Mouse (Mus musculus): ENCODE measurements around the gene Tent2. TPM values are rescaled to one million over a fixed set of nuclear protein-coding genes. Genes with fewer than 3 reads are reported as not detected.

The Tent2 gene
- polyA plus RNA-seq, 1 experiment = 6.3 TPM

DNA sequence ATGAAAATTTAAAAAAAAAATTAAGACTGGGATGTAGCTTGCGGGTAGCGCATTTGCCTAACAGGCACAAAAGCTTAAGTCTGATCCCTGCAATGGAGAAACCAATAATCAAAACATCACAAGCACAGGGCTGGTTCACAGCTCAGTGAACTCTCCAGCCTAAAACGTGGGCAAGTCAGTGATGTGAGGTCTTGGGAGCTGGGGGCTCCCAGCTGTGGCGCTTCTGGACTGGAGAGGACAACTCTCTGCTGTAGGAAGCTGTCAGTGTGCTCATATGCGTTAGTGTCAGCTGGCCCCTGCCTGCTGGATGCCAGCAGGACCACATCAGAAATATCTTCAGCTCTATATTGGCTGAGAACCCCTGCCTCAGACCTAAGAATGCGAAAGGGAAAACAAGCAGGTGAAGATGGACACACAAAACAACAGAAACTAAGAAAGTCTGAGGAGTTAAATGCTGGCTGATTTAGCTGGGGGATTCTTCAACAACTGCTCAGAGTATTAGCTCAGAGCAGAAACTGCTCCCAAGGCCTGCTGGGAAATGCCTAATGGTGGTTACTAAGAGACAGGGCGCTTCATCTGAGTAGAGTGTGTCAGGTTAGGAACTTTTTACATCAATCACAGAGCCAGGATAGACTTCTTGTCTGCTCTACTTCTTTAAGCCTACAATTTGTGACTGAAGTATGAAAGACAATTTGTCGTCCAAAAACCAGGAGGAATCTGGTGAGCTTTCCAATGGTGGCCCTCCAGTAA is 63.9 kb downstream of the Tent2 start:
- TF ChIP-seq USF1 (IDR thresholded peaks at IDR 0.05; ENCODE audit: low read depth) (no peak), POLR2AphosphoS2 (IDR thresholded peaks at IDR 0.05; ENCODE audit: insufficient read length, low read depth) (no peak), TCF3 (IDR thresholded peaks at IDR 0.05; ENCODE audit: insufficient read length, low read depth) (no peak)
- no peak overlapping the region for H3ac ChIP-seq (ENCODE audit: control insufficient read depth, insufficient read length)
- H3K27me3 ChIP-seq (ENCODE audit: control insufficient read depth, insufficient read depth, insufficient read length) = no peaks in the 10 kb centered on the region
- H3K4me2 ChIP-seq (ENCODE audit: low read depth) = no peak overlapping the region
- no peak overlapping the region for H3K4me3 ChIP-seq
- H3K79me2 ChIP-seq (ENCODE audit: control insufficient read depth, insufficient read depth) = no peaks in the 10 kb centered on the region
- H3K36me3 ChIP-seq (ENCODE audit: control insufficient read depth, insufficient read depth) = no peaks in the 10 kb centered on the region

DNA sequence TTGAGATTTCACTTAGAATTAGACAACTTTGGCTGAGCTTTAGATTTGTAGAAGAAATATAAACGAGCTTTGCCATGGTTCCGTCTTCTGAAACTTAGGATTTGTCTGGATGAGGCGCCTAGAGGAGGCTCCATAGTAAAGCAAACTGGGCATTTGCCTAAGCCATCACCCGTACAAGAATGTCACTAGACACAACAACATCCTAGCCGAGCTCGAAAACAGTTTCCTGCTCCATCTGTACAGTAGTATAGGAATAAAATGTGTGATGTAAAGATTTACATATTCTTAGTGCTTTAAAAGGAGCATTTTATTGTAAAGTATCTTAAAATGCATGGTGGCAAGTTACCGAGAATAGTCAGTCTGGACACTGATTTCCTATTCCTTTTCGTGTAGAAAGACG is 69.9 kb downstream of the Tent2 start:
- no peaks in the 10 kb centered on the region for H3K27me3 ChIP-seq (ENCODE audit: control insufficient read depth, insufficient read depth, insufficient read length)
- no peaks in the 10 kb centered on the region for H3K36me3 ChIP-seq (ENCODE audit: control insufficient read depth, insufficient read depth)
- H3K4me3 ChIP-seq = no peak overlapping the region
- H3K79me2 ChIP-seq (ENCODE audit: control insufficient read depth, insufficient read depth) = no peaks in the 10 kb centered on the region
- no peak overlapping the region for H3K4me2 ChIP-seq (ENCODE audit: low read depth)
- H3ac ChIP-seq (ENCODE audit: control insufficient read depth, insufficient read length) = no peak overlapping the region
- TF ChIP-seq CEBPB (IDR thresholded peaks at IDR 0.05; ENCODE audit: insufficient read depth, poor library complexity, severe bottlenecking) (no peak), USF1 (IDR thresholded peaks at IDR 0.05; ENCODE audit: low read depth) (no peak), POLR2AphosphoS2 (IDR thresholded peaks at IDR 0.05; ENCODE audit: insufficient read length, low read depth) (no peak), MYOG (IDR thresholded peaks at IDR 0.05; ENCODE audit: control insufficient read depth in 1 of 3, insufficient read depth in 1 of 3, insufficient read length in 2 of 3, low read depth in 2 of 3) (no peak), MYOD1 (IDR thresholded peaks at IDR 0.05; ENCODE audit: control insufficient read depth in 1 of 3, insufficient read length in 2 of 3, low read depth in 2 of 3) (no peak), SRF (IDR thresholded peaks at IDR 0.05; ENCODE audit: control insufficient read depth, insufficient read length, low read depth) (no peak), TCF3 (IDR thresholded peaks at IDR 0.05; ENCODE audit: insufficient read length, low read depth) (no peak), REST (IDR thresholded peaks at IDR 0.05; ENCODE audit: insufficient read depth, insufficient read length) (no peak), POLR2A (IDR thresholded peaks at IDR 0.05; ENCODE audit: insufficient read length, low read depth) (no peak), E2F4 (IDR thresholded peaks at IDR 0.05; ENCODE audit: insufficient read depth) (no peak), TCF12 (IDR thresholded peaks at IDR 0.05; ENCODE audit: insufficient read depth, poor library complexity, severe bottlenecking) (no peak), MAX (IDR thresholded peaks at IDR 0.05; ENCODE audit: low read depth) (no peak)

DNA sequence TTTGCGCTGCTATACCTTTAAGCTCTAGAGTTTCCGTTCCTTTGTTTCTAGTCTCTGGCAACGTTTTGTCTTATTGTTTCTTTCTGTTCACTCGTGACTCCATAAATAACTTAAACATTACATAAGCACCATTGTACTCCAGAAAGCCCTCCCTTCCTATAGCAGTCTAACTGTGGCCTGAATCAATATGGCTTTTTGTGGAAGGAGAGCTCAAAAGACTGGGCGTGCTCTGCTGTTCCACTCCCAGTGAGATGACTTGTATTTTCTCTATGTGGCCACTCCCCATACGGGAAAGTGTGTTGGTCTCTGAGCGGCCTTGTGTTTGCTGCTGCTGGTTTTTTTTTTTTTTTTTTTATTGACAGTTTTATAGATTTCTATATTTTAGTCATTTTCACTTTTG is 74.9 kb downstream of the Tent2 start:
- no peaks in the 10 kb centered on the region for H3K36me3 ChIP-seq (ENCODE audit: control insufficient read depth, insufficient read depth)
- no peaks in the 10 kb centered on the region for H3K79me2 ChIP-seq (ENCODE audit: control insufficient read depth, insufficient read depth)
- TF ChIP-seq MYOD1 (IDR thresholded peaks at IDR 0.05; ENCODE audit: control insufficient read depth in 1 of 3, insufficient read length in 2 of 3, low read depth in 2 of 3) (no peak), REST (IDR thresholded peaks at IDR 0.05; ENCODE audit: insufficient read depth, insufficient read length) (no peak), USF1 (IDR thresholded peaks at IDR 0.05; ENCODE audit: low read depth) (no peak), POLR2AphosphoS2 (IDR thresholded peaks at IDR 0.05; ENCODE audit: insufficient read length, low read depth) (no peak), E2F4 (IDR thresholded peaks at IDR 0.05; ENCODE audit: insufficient read depth) (no peak), CEBPB (IDR thresholded peaks at IDR 0.05; ENCODE audit: insufficient read depth, poor library complexity, severe bottlenecking) (no peak), TCF12 (IDR thresholded peaks at IDR 0.05; ENCODE audit: insufficient read depth, poor library complexity, severe bottlenecking) (no peak), SRF (IDR thresholded peaks at IDR 0.05; ENCODE audit: control insufficient read depth, insufficient read length, low read depth) (no peak), MYOG (IDR thresholded peaks at IDR 0.05; ENCODE audit: control insufficient read depth in 1 of 3, insufficient read depth in 1 of 3, insufficient read length in 2 of 3, low read depth in 2 of 3) (no peak), TCF3 (IDR thresholded peaks at IDR 0.05; ENCODE audit: insufficient read length, low read depth) (no peak), MAX (IDR thresholded peaks at IDR 0.05; ENCODE audit: low read depth) (no peak), POLR2A (IDR thresholded peaks at IDR 0.05; ENCODE audit: insufficient read length, low read depth) (no peak)
- no peak overlapping the region for H3K4me2 ChIP-seq (ENCODE audit: low read depth)
- H3K27me3 ChIP-seq (ENCODE audit: control insufficient read depth, insufficient read depth, insufficient read length) = no peaks in the 10 kb centered on the region
- H3K4me3 ChIP-seq = no peak overlapping the region
- no peak overlapping the region for H3ac ChIP-seq (ENCODE audit: control insufficient read depth, insufficient read length)

DNA sequence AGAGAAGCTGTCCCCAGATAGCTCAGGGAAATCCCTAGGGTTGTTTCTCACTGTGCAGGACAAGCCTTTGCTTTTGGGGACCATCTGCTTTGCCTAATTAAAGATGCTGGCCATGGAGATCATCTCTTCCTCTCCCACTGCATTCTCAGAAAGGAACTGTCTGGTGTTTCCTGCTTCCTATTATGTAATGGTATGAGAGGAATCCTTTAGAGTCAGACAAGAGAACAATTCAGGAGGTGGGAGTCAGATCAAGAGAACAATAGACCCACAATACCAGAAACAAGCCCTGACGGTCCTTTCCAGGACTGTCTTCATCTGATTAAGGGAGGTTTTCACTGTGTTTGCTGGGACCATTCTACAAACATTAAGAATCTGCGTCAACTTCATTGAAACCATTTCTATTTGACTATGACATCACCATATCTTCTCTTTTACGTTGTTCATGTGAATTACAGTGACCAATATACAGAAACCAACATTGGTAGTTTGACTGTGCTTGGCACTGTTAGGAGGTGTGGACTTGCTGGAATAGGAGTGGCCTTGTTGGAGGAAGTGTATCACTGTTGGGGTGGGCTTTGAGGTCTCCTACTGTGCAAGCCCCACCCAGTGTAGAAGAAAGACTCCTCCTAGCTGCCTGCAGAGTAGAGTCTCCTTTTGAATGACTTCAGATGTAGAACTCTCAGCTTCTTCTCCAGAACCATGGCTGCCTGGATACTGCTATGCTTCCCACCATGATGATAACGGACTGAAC is 89.7 kb downstream of the Tent2 start:
- Histone ChIP-seq H3K36me3 (ENCODE audit: control insufficient read depth, insufficient read depth) (no peaks in the 10 kb centered on the region), H3ac (ENCODE audit: control insufficient read depth, insufficient read length) (no peak overlapping the region), H3K4me2 (ENCODE audit: low read depth) (no peak overlapping the region), H3K4me3 (no peak overlapping the region), H3K79me2 (ENCODE audit: control insufficient read depth, insufficient read depth) (no peaks in the 10 kb centered on the region), H3K27me3 (ENCODE audit: control insufficient read depth, insufficient read depth, insufficient read length) (no peaks in the 10 kb centered on the region)
- TF ChIP-seq MAX (IDR thresholded peaks at IDR 0.05; ENCODE audit: low read depth) (no peak), MYOD1 (IDR thresholded peaks at IDR 0.05; ENCODE audit: control insufficient read depth in 1 of 3, insufficient read length in 2 of 3, low read depth in 2 of 3) (no peak), CEBPB (IDR thresholded peaks at IDR 0.05; ENCODE audit: insufficient read depth, poor library complexity, severe bottlenecking) (no peak), POLR2AphosphoS2 (IDR thresholded peaks at IDR 0.05; ENCODE audit: insufficient read length, low read depth) (no peak), SRF (IDR thresholded peaks at IDR 0.05; ENCODE audit: control insufficient read depth, insufficient read length, low read depth) (no peak), E2F4 (IDR thresholded peaks at IDR 0.05; ENCODE audit: insufficient read depth) (no peak), TCF3 (IDR thresholded peaks at IDR 0.05; ENCODE audit: insufficient read length, low read depth) (no peak), TCF12 (IDR thresholded peaks at IDR 0.05; ENCODE audit: insufficient read depth, poor library complexity, severe bottlenecking) (no peak), POLR2A (IDR thresholded peaks at IDR 0.05; ENCODE audit: insufficient read length, low read depth) (no peak), REST (IDR thresholded peaks at IDR 0.05; ENCODE audit: insufficient read depth, insufficient read length) (no peak), USF1 (IDR thresholded peaks at IDR 0.05; ENCODE audit: low read depth) (no peak)

Data from myocyte (in vitro differentiated cells).